Mouse (Mus musculus): ENCODE results near the gene Kremen2.

GRCm38 (mm10) chr17:23706212-23706611 lies 39.4 kb downstream of the Kremen2 start:
- TF ChIP-seq CTCF (IDR thresholded peaks at IDR 0.05; ENCODE audit: low read depth, low read length) (peak; percentile 84), POLR2A (IDR thresholded peaks at IDR 0.05; ENCODE audit: borderline replicate concordance, low read depth, low read length) (no peak)
